Mouse (Mus musculus) megakaryocyte, embryonic 14.5 days (primary cell): ENCODE data around the gene Mon1a.

Experiments used
- FLI1 ChIP-seq: IDR thresholded peaks from 2 replicates; pipeline ENCODE4 v1.6.1; 2012; ENCODE audit warnings: low read length, inconsistent platforms, mixed read lengths
- GATA1 ChIP-seq: IDR thresholded peaks from 3 replicates; pipeline ENCODE4 v1.6.1; 2012; ENCODE audit warnings: mixed read lengths, low read length, inconsistent platforms, borderline replicate concordance

- TF ChIP-seq GATA1 (no peak), FLI1 (no peak)
These were observed 61.4 kb downstream of the Mon1a start for GRCm38 (mm10) chr9:107949184-107949921.
